Mouse (Mus musculus) brain, embryonic 14.5 days (tissue): ENCODE data around the gene Sgsm1.

Source experiments
- CTCF ChIP-seq: fragments of 200-500 bp; IDR thresholded peaks from 2 replicates; pipeline ENCODE4 v1.5.1; 2012; ENCODE audit warnings: inconsistent platforms, mild to moderate bottlenecking, moderate library complexity, borderline replicate concordance; ENCODE audit not compliant: insufficient read depth, insufficient read length; ENCODE audit errors: extremely low read depth
- POLR2A ChIP-seq: fragments of 200-500 bp; IDR thresholded peaks from 2 replicates; pipeline ENCODE4 v1.6.1; 2012; ENCODE audit warnings: mild to moderate bottlenecking, inconsistent platforms, borderline replicate concordance; ENCODE audit not compliant: poor library complexity, insufficient read depth, insufficient read length, severe bottlenecking; ENCODE audit errors: extremely low read depth

DNA sequence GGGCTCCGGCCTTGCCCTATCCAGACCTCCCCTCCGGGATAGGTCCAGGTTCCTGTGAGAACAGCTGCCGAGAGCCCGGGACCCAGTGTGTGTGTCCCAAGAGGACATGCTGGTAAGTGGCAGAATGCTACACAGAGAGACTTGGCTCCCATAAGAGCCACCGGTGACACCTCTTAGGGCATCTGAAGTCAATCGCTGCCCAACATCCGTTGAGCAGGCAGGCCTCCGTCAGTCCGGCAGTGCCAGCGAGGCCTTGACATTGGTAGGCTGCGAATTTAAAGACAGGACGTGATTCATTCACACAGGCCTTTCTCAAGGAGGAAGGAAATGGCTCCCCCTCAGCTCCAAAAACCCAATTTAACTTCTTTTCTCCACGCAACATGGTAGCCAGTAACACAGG is 100.7 kb downstream of the Sgsm1 start:
- no peak for TF ChIP-seq CTCF
- TF ChIP-seq POLR2A: no peak
